Mouse (Mus musculus) R1 (cell line): ENCODE measurements at regions not wholly inside any gene's neighbourhood (a gene's known extent, or its start where the extent isn't known, plus 50 kb on each side); places are given as distances from the start of the nearest gene placed in this dataset.

Experiments used
- DNase-seq: peaks from one replicate; pipeline ENCODE4 v3.0.0-alpha.2; 2018; ENCODE audit warnings: low read depth, low spot score

DNA sequence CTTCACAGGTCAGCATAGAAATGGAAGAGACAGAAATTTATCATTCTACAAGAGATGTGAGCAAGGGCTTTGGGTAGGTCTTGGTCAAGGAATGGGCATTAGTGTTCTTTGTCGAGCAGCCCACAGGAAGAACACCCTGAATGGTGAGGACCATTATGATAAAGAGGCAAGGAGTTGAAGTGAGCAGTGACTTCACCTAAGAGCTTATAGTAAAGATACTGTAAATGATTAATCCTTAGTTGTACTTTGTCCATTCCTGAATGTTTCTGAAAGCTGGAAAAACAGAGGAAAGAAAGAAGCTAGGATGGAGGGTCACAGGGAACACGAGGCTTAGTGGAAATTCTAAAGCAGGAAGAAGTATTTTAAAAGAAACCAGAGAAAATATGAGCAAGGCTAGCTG, 956.9 kb downstream of the Defb40 start:
- no peak for DNase-seq

DNA sequence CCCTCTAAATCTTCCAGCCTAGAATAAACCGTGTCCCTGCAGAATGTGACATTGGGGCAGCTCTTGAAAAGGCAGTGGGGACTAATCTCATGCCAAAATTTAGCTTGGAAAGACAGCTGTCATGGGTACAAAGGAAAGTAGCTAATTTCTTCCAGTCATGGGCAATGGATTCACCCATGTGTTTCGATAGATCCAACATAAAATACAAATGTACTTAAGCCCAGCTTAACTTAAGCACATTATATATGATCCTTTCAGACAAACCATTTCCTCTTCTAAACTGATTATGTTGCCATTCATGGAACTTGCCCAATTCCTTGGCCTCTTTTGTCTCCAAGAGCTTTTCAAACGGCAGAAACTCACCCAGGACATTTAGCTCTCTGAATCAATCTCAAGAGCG, 970.5 kb downstream of the Defb40 start:
- no peak for DNase-seq

DNA sequence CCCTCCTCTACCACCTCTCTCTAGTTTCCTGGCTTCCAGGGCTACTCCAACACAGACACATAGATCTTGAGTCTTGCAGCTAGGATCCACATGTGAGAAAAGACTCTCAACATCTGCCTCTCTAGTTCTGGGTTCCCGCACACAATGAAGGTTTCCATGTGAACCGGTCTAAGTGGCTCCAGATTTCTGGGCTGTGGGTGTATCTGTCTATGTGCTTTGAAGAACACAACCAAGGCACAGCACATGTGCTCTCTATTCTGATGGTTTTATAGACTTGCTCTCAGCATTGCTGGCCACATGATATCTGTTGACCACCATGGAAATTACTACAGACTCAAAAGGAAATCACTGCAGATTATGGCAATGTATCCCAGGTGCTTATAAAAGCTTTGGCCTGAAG, 972.4 kb downstream of the Defb40 start:
- DNase-seq: no peak

DNA sequence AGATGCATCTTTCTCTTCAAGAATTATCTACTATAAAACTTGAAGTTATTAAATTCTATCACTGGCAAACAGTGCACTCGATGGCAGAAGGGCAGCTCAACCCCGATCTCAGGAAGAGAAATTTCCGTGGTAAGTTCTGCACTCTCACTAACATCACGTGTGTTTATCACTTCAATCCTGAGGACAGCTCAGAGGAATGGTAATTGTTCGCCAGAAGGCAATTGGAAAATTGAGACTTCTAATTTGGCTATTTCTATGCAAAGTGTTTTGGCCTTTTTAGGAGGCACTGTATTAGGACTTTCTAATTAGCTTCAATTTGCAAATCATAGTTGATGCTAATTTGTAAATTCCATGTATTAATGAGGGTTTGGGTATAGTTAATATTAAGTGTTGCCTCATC, 977.3 kb downstream of the Defb40 start:
- no peak for DNase-seq

DNA sequence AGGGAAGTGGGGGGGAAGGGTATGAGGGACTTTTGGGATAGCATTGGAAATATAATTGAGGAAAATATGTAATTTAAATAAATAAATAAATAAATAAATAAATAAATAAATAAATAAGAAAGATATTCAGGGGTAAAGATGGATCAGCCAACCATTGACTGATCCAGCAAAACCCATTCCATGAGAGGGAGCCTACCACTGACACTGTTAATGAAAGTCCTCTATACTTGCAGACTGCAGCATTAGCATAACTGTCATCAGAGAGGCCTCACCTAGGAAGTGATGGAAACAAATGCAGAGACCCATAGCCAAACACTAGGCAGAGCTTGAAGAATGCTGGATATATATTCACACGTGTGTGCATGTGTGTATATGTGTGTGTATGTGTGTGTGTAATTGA, 993.3 kb downstream of the Defb40 start:
- DNase-seq: no peak

DNA sequence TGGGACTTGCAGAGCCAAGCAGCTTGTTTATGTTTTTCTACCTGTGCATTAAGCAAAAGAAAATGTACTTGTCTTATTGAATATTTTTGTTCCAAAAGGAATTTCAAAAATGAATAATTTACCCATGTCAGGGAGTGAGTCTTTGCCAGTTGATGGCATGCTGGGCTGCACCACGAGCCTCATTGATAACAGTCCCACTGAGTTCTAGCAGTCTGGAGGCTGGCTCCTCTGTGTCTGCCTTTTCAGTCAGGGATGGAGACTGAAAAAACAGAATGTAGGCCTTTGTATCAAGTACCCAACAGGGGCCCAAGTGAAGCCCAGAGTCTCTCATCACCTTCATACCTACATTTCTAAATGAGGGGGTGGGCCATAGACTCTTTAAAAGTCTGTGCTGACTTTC, 1029.2 kb downstream of the Defb40 start:
- no peak for DNase-seq

DNA sequence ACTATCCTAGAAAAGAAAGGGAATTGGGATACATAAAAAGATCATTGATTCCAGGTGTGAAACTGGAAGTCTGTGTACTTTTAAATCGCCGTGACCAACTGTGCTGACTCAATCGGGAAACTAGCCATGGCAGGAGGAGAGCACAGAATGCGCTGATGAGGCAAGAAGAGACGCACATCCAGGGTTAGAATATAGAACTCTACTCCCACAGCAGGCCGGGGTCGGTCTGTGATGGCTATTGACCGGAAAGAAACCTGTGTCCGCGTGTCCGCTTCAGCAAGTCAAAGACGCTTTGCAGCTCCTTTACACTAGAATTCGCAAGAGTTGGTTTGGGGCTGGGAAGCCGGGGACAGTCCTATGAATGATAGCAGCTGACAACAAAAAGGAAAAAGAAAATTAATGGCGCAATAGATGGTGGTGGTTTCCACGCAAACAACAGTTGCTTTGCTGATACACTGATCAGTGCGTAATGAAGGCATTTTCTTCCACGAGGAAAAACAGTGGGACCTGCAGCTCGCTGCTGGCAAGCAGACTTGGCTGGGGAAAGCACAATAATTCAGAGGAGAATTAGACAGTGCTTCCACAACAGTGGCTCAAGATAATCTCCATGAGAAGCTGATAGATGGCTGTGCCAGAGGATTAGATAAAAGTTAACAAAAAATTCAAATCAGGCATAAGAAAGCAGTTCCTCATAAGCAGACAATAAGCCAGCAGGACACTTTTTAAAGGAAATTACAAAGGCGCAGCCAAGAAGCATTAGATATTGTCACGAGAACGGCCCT, 1029.8 kb downstream of the Defb40 start:
- DNase-seq: no peak

DNA sequence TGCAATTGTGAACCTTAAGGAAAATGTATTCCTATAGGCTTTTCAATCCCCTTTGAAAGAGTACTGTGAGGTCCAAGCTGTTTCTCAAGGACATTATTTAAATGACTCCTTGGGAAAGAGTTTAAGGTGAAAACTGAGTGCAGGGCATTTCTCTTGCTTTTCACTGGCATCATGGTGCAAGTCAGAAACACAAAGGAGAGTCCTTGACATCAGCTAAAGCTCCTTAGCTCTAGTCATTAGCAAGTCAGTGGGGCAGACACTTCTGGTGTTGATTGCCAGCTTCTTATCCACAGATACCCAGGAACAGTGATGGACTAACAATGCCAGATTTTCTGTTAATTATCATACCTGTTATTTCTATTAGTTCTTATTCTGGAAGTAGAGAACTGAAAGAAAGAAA, 1043.4 kb downstream of the Defb40 start:
- DNase-seq: peak; percentile 17

DNA sequence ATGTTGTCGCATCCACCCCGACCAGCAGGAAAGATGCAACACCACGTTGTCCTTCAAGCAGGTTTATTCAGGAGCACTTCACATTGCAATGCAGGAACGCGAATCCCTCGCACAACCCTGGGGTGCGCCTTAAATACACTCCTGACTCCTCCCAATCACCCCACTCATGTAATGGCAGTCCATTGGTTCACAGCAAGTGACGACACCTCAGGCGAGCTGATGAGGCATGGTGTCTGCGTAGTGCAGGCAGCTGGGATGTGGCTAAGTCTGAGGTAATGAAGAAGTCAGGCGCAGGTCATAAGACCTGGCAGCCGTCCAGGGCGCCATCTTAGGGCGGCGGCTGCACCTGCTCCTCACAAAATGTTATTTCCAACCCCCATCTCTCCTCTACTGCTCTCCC, 1068.7 kb downstream of the Defb40 start:
- peak; percentile 75 for DNase-seq

DNA sequence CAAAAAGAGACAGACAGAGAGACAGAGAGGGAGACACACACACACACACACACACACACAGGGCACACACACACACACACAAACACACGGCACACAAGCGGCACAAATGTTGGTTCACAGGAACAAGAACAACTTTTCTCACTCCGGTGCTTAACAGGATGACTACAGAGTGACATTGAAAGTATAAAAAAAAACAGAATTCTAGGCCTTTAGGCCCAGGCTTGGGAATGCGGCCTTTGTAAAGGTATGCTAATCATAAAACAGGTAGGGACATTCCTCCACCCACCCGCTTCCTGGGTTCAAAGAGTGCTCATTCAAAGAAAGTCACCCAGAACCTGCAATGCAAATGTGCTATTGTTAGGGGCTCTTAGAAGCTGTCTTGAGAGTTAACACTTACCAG, 1089.5 kb downstream of the Defb40 start:
- DNase-seq: peak; percentile 88

DNA sequence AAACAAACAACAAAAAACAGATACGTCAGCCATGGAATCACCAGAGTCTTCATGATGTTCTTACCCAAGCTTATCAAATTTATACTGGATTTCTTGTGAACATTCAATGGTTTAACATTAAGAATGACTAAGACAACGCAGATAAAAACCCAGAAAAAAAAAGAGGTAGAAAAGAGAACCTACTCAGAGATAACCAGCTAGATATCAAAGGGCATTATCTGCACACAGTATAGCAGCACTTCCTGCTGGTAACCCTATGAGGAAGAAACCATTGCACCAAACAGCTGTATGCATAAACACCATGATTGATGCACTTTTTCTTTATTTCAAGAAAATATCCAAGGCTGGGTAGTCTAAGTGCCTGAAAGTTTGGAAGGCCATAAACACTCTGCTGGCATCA, 1114.7 kb downstream of the Defb40 start:
- no peak for DNase-seq
